Mouse (Mus musculus) heart, embryonic 11.5 days (tissue): Measurements from ENCODE around the gene a. TPM values are rescaled to one million over a fixed set of nuclear protein-coding genes. Genes with fewer than 3 reads are reported as not detected.
A peak's percentile ranks its signal among the peaks of the same experiment; 100 is the strongest.
"Not testable (repeated sequence)": the region's sequence is repeated elsewhere in the genome, so short reads cannot be mapped to it uniquely, and the experiment has no call there.

Experiments used
- ATAC-seq: fragments of 200-750 bp; cut with Nextera tagmentation; replicated peaks from 2 replicates; pipeline ENCODE4 v1.8.0; 2017; ENCODE audit warnings: moderate library complexity; ENCODE audit not compliant: insufficient number of reproducible peaks, low FRiP score, low TSS enrichment
- H3K27ac ChIP-seq: fragments of 300-500 bp; sonication (generic); 2 replicates; pipeline ENCODE4 v1.5.1; 2014; ENCODE audit warnings: mild to moderate bottlenecking, low read depth, low read length
- H3K27me3 ChIP-seq: fragments of 300-500 bp; sonication (generic); 2 replicates; pipeline ENCODE4 v1.6.1; 2014; ENCODE audit warnings: mild to moderate bottlenecking, low read length, mixed read lengths; ENCODE audit not compliant: control insufficient read depth, insufficient read depth
- H3K36me3 ChIP-seq: fragments of 300-500 bp; sonication (generic); 2 replicates; pipeline ENCODE4 v1.6.1; 2014; ENCODE audit warnings: mild to moderate bottlenecking, low read length, moderate library complexity, mixed read lengths; ENCODE audit not compliant: control insufficient read depth, insufficient read depth
- H3K4me1 ChIP-seq: fragments of 300-500 bp; sonication (generic); 2 replicates; pipeline ENCODE4 v1.6.1; 2014; ENCODE audit warnings: low read length; ENCODE audit not compliant: control insufficient read depth, insufficient read depth
- H3K4me2 ChIP-seq: fragments of 300-500 bp; sonication (generic); 2 replicates; pipeline ENCODE4 v1.6.1; 2014; ENCODE audit warnings: mild to moderate bottlenecking, moderate library complexity
- H3K4me3 ChIP-seq: fragments of 300-500 bp; sonication (generic); 2 replicates; pipeline ENCODE4 v1.5.1; 2014; ENCODE audit warnings: low read depth, low read length
- H3K9ac ChIP-seq: fragments of 300-500 bp; sonication (generic); 2 replicates; pipeline ENCODE4 v1.6.1; 2014; ENCODE audit warnings: mild to moderate bottlenecking, low read depth, low read length, moderate library complexity
- H3K9me3 ChIP-seq: fragments of 300-500 bp; sonication (generic); replicated peaks from 2 replicates; pipeline ENCODE4 v1.6.1; 2016; ENCODE audit warnings: low read length; ENCODE audit not compliant: control insufficient read depth
- WGBS: fragments of 180-500 bp; shearing (Covaris S2); extraction: QIAGEN DNeasy Blood & Tissue Kit; methylation state at CpG from one replicate; pipeline ENCODE4 v1.1.7; 2014; ENCODE audit not compliant: insufficient replicate concordance; 5-methylcytosine and 5-hydroxymethylcytosine counted together
- polyA plus RNA-seq: library from polyadenylated mRNA; unstranded; fragments of >200 nt; fragmentation: Nextera tagmentation; extraction: Ambion mirVana; gene quantifications from 2 replicates; pipeline ENCODE4 v1.2.1, GENCODE M21; 2014

The a gene
- polyA plus RNA-seq, 1 experiment from 2014 or later = 0.34 TPM

DNA sequence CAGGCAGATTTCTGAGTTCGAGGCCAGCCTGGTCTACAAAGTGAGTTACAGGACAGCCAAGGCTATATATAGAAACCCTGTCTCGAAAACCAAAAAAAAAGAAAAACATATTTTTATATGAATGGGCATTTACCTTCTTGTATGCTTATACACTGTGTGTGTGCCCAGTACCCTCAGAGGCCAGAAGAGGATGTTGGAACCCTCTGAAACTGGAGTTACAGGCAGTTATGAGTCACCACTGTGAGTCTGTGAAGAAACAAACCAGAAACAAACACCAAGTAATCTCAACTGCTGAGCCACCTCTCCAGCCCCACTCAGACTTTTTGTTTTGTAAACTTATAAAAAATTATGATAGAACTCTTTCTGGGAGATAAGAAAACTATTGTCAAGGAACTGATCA is 255.6 kb downstream of the a start:
- H3K27ac ChIP-seq = no peak overlapping the region
- no peaks in the 10 kb centered on the region for H3K9me3 ChIP-seq
- H3K4me1 ChIP-seq = peaks cover 8% of the 10 kb centered on the region
- no peak overlapping the region for H3K4me3 ChIP-seq
- WGBS = 78% methylated on average over 2 of the region's 2 CpGs
- H3K4me2 ChIP-seq = no peak overlapping the region
- H3K36me3 ChIP-seq = no peaks in the 10 kb centered on the region
- H3K9ac ChIP-seq = no peak overlapping the region
- ATAC-seq = no peak
- H3K27me3 ChIP-seq = no peaks in the 10 kb centered on the region

DNA sequence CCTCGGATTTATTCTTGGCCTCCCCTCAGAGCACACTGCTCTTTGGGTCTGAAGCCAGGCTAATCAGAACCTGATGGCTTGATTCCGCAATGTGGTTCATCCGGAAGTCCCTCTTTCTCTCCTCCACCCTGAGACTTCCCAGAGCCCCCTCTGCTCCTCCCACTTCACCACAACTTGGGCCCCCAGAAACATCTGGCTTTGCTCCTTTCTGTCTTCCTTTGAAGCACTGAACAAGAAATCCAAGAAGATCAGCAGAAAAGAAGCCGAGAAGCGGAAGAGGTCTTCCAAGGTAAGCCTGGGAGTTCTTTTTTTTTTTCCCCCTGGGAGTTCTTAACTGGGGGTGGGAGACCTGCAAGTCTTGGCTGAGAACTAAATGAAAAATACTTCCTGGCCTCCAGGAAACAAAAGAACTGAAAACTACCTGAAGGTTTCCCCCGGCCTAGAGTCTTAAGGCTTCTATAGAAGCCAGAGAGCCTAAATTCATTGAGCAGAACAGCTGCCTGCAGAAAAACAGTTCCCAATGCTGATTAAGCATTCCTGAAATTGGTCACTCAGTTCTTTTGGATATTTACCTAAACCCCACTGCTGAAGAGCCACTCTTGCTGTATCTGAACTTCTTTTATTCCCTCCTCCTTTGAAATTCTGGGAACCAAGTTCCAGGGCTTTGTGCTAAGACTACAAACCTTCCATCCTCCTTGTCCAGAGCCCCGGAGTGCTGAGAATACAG is 256.4 kb downstream of the a start:
- Histone ChIP-seq H3K4me3 (no peak overlapping the region), H3K27me3 (no peaks in the 10 kb centered on the region), H3K36me3 (no peaks in the 10 kb centered on the region), H3K27ac (no peak overlapping the region), H3K9ac (no peak overlapping the region), H3K9me3 (no peaks in the 10 kb centered on the region), H3K4me2 (no peak overlapping the region), H3K4me1 (peaks cover 13% of the 10 kb centered on the region)
- 56% methylated on average over 7 of the region's 7 CpGs for WGBS
- no peak for ATAC-seq

DNA sequence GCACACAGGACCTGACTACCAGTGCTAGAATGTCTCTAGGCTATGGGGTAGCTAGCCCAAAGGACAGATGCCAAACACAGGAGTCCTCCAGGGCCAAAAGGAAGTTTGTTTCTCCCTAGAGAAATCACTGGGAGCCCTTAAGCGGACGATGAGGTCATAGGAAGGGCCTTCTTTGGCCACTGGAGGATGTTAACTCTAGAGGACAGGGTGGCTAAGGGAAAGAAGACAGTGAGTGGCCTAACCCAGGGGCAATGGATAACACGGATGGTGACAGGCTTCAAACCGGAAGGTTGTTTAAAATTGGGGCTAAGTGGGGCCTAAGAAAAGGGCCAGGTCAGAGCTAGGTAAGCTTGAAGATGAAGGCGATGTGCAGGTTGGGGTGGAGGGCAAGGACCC is 258.9 kb downstream of the a start:
- Histone ChIP-seq H3K9ac (peak overlapping the region; percentile 68), H3K27me3 (no peaks in the 10 kb centered on the region), H3K4me3 (peak overlapping the region; percentile 42), H3K27ac (peak overlapping the region; percentile 22), H3K36me3 (no peaks in the 10 kb centered on the region), H3K9me3 (no peaks in the 10 kb centered on the region), H3K4me1 (peaks cover 13% of the 10 kb centered on the region), H3K4me2 (peak overlapping the region; percentile 77)
- ATAC-seq = peak; percentile 19; the same call in 1 of the 2 replicates
- 23% methylated on average over 5 of the region's 5 CpGs for WGBS

DNA sequence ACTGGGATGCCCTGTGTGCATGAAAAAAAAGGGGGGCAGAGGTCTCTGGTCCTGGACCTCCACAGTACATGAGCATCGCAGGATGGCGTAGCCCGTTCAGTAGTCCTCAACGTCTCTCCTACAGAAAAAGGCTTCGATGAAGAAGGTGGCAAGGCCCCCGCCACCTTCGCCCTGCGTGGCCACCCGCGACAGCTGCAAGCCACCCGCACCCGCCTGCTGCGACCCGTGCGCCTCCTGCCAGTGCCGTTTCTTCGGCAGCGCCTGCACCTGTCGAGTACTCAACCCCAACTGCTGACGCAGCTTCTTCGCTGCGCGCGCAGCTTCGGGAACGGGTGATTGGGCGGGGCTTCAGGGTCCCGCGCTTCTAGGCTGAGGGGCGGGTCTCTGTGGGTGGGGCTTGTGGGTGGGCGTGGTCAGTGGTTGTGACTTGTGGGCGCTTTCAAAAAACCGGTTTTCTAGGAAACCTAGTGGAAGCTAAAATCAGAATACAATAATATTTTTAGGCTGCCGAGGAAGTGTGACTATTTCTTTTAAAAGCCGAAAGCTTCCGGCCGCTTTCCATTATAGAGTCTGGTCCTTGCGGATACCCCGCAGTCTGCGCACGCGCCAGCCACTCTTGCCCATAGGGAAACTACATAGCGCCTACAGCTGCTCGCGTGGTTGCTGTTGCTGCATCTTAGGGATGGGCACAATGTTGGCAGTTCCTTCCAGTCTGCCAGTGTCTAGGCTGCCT is 259.5 kb downstream of the a start:
- peak overlapping the region; percentile 68 for H3K9ac ChIP-seq
- H3K4me3 ChIP-seq = peak overlapping the region; percentile 42
- peak overlapping the region; percentile 77 for H3K4me2 ChIP-seq
- peak; percentile 94 for ATAC-seq
- H3K27ac ChIP-seq = peak overlapping the region; percentile 22
- H3K4me1 ChIP-seq = peaks cover 13% of the 10 kb centered on the region
- under 1% methylated on average over 45 of the region's 45 CpGs for WGBS
- no peaks in the 10 kb centered on the region for H3K36me3 ChIP-seq
- no peaks in the 10 kb centered on the region for H3K9me3 ChIP-seq
- H3K27me3 ChIP-seq = no peaks in the 10 kb centered on the region

DNA sequence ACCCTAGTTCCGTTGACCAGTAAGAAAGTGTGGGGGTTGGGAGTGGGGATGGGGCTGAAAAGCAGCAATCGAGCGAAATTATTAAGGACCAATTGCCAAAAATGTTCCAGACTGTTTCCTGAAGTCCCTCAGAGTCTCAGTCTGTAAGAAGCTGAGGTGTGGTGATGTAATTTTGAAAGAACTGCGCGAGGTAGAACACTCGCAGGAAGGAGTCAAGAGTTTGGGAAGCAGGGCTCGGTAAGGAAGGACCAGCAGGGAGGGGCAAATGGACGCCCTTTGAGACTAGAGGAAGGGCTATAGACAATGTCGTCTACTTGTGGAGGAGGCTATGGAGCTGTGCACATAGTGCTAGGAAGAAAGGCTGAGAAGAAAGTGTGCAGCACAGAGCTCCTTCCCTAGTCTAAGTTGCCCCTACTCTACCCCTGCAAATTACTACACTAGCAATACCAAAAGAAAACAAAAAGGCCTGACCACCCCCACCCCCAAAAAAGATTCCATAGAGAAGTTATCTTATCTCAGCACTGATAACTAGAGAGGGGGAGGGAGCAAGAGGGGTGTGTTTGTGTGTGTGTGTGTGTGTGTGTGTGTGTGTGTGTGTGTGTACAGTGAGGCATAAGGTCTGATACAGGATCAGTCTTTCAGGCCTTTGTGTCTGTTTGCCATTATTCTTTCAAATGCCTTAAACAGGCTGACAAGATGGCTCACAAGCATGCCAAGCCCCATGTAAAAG is 260.6 kb downstream of the a start:
- no peak overlapping the region for H3K27ac ChIP-seq
- H3K4me1 ChIP-seq = peaks cover 13% of the 10 kb centered on the region
- H3K9ac ChIP-seq = peak overlapping the region; percentile 52
- peak overlapping the region; percentile 42; the same call in 1 of the 2 replicates for H3K4me3 ChIP-seq
- ATAC-seq = no peak
- H3K36me3 ChIP-seq = no peaks in the 10 kb centered on the region
- no peaks in the 10 kb centered on the region for H3K9me3 ChIP-seq
- H3K4me2 ChIP-seq = peak overlapping the region; percentile 77
- H3K27me3 ChIP-seq = no peaks in the 10 kb centered on the region
- 13% methylated on average over 9 of the region's 9 CpGs for WGBS

DNA sequence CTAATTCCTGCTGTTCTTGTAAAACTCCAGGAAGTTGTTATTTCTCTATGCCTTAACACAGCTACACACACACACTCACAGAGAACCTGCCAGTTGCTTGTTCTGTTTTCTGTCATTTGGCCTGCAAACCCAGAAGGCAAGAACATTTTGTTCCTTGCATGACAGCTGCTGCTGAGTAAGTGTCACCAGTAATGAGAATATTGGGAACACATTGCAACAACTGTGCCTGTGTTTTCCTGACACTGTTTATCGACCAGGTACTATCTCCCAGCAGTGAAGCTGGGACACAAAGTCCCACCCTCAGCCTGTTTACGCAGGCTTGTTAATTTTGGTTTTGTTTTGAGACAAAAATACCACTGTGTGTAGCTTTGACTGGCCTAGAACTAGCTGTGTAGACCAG is 261.5 kb downstream of the a start:
- Histone ChIP-seq H3K9me3 (no peaks in the 10 kb centered on the region), H3K36me3 (no peaks in the 10 kb centered on the region), H3K4me1 (peaks cover 13% of the 10 kb centered on the region), H3K27me3 (no peaks in the 10 kb centered on the region), H3K4me2 (no peak overlapping the region), H3K9ac (no peak overlapping the region), H3K4me3 (no peak overlapping the region), H3K27ac (no peak overlapping the region)
- 68% methylated on average over 2 of the region's 2 CpGs for WGBS
- ATAC-seq = no peak

DNA sequence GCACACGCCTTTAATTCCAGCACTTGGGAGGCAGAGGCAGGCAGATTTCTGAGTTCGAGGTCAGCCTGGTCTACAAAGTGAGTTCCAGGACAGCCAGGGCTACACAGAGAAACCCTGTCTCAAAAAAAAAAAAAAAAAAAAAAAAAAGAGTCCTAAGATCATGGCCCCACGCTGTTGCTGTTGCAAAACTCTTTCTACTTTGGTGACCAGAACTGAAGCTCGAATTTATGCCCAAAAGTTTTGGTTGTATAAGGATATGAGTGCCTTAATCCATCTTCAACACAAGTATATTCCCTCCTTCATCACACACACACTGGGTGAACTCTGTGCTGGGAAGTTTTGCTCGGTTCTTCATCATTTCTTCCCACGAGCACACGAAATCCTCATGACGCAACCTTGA is 262.3 kb downstream of the a start:
- not testable (repeated sequence) for H3K27ac ChIP-seq, H3K4me3 ChIP-seq, H3K4me2 ChIP-seq, H3K9ac ChIP-seq, ATAC-seq, H3K27me3 ChIP-seq, H3K9me3 ChIP-seq, H3K36me3 ChIP-seq
- peaks cover 13% of the 10 kb centered on the region for H3K4me1 ChIP-seq
- 85% methylated on average over 8 of the region's 8 CpGs for WGBS

DNA sequence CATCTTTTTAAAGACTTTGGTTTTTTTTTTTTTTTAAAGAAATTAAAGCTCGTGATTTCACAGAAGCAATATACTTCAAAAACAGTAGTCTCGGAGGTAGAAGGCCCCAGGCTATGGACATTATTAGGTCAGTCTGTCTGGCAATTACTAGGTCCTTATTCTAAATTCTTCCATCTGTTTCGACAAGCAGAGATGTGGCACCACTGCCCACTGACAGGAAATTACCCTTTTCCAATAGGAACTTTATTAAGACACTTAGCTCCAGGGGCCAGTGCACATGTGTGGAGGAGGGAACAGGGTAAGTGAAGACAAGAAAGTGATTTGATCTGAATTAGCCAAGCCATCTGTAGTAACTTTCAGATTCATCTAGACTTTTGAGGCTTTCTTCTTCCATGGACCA is 263.5 kb downstream of the a start:
- ATAC-seq = no peak
- no peak overlapping the region for H3K9ac ChIP-seq
- 79% methylated on average over 3 of the region's 3 CpGs for WGBS

More for the DNA sequence above, 263.5 kb downstream of the a start:
- Histone ChIP-seq H3K9me3 (no peaks in the 10 kb centered on the region), H3K4me3 (no peak overlapping the region), H3K27ac (no peak overlapping the region), H3K36me3 (peaks cover 6% of the 10 kb centered on the region; the same call in 1 of the 2 replicates), H3K4me1 (peaks cover 13% of the 10 kb centered on the region), H3K27me3 (no peaks in the 10 kb centered on the region), H3K4me2 (no peak overlapping the region)
